Mouse (Mus musculus) thymus, postnatal 25 days (tissue): ENCODE measurements around the gene Cysltr2.

Experiments used
- DNase-seq: peaks from one replicate; pipeline ENCODE4 v3.0.0; 2022

Cysltr2 gene

GRCm38 (mm10) chr14:73048937-73049336 is at the start of gene Cysltr2:
TSS of gene Cysltr2 (minus strand) at chr14:73049114.
- DNase-seq: peak; percentile 31

DNA sequence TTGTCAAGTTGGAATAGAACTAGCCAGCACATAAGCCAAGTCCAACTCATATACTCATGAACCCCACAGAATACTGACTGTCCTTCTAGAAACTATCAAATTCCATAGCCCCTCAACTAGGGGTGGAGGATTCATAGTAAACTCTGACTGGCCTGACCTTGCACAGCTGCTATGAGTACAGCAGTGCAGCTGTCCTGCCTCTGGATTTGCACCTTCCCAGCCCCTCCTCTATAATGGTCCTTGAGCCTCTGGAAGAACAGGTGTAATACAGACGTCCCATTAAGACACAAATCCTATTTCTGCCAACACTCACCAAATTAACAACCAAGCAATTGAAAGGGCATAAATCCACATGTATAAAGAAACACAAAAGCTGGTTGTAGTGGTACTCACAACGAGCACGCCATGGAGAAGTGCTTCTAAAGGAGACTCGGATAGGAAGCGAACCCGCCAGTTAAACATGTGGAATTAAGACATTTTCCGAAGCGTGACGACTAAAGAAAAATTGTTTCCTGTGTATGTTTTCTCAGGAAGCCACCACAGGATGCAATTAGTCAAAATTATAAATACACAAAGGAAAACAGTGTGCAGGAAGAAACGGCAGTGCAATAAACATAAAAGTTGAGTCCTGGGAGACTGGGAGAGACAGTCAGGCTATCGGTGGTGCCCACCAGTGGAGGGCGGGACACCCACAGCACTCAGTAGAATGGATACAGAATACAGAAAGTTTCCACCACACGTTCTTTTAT is 46.1 kb upstream of the Cysltr2 start:
- DNase-seq: no peak

DNA sequence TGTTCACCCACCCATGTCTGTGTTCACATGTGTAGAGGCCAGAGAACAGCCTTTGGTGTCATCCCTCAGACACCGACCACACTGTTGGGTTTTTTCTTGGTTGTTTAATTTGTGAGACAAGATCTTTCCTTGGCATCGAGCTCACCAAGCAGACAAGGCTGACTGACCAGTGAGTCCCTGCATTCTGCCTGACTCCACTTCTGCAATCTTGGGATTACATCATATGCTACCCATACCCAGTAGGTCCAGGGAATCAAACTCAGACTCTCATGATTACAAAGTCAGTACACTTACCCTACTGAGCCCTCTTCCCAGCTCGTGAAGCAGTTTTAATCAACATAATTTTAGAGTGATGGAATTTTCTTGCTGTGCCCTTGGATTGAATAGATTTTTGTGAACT is 44.0 kb upstream of the Cysltr2 start:
- DNase-seq: no peak

GRCm38 (mm10) chr14:73088224-73088623 is 39.3 kb upstream of the Cysltr2 start:
- no peak for DNase-seq

GRCm38 (mm10) chr14:73087746-73088145 is 38.8 kb upstream of the Cysltr2 start:
- peak; percentile 42 for DNase-seq

GRCm38 (mm10) chr14:73087247-73087646 is 38.3 kb upstream of the Cysltr2 start:
- DNase-seq: no peak

DNA sequence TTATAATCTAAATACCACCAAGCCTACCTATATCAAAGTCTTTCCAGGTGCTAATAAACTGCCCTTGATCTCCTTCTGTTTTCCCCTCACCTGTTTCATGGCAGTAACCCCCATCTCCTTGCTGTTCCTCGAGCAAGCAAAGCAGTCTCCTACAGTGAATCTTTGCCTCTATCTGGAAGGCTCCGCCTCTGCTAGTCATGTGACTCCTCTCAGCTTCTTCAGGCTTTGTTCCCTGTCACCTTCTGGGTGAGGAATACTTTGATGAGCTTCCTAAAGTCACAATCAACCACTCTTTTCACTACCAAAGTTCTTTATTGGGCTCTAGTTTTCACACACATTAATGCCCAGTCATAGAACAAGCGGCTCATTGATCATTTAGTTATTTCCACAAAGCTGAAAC is 37.5 kb upstream of the Cysltr2 start:
- DNase-seq: no peak

DNA sequence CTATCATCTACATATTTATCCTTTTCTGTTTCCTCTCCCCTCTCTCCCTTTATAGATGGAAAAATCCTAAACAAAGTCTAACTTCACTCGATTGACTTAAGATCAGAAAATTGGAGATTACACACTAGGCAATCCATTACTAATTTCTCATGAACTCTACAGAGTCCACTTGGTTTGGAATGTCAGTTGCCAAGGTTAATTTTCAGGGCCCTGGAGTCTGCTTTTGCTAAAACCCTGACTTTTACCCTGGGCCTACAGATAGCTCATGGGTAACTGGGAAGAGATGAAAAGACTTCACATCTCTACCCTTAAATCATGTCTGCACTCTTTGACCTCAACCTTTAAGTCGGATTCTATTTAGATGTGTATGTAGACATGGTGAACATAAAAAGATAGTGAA is 34.6 kb upstream of the Cysltr2 start:
- DNase-seq: no peak

DNA sequence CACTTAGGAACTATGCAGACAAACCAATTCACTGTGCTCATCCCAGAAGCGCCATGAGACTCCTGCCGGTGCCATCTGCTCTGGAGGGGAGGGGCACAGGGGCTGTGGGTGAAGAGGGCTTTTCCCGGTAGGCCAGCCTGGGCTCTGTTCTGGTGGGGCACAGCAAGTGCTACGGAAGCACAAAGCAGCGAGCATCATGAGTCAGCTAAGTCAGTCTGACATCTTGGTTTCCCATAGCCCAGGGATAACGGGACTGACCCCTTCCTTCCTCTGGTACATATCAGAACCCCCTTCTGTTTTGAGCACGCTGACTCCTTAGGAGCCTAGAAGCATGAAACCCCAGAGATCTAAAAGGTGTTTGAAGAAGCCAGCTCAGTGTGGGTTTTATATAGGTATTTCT is 15.5 kb upstream of the Cysltr2 start:
- no peak for DNase-seq

GRCm38 (mm10) chr14:73058755-73059154 is 9.8 kb upstream of the Cysltr2 start:
- no peak for DNase-seq

DNA sequence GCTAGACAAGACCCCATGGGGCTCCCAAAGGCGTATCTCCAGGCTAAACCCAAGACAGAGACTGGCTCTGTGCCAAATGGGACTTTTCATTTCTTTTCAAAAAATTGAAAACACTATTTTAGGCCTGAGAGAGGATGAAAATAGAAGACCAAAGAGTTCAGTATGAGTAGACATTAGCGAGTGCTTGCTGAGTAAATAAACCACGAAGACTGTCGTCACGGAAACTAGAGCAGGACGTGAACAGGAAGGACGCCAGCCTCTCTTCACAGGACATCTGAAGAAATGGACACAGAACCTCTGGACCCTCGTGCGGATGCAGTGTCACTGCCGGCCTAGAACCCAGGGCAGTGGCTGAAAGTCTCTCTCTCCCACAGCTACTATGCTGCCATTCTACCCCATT is 8.8 kb upstream of the Cysltr2 start:
- DNase-seq: no peak

GRCm38 (mm10) chr14:73056813-73057212 is 7.9 kb upstream of the Cysltr2 start:
- DNase-seq: no peak

DNA sequence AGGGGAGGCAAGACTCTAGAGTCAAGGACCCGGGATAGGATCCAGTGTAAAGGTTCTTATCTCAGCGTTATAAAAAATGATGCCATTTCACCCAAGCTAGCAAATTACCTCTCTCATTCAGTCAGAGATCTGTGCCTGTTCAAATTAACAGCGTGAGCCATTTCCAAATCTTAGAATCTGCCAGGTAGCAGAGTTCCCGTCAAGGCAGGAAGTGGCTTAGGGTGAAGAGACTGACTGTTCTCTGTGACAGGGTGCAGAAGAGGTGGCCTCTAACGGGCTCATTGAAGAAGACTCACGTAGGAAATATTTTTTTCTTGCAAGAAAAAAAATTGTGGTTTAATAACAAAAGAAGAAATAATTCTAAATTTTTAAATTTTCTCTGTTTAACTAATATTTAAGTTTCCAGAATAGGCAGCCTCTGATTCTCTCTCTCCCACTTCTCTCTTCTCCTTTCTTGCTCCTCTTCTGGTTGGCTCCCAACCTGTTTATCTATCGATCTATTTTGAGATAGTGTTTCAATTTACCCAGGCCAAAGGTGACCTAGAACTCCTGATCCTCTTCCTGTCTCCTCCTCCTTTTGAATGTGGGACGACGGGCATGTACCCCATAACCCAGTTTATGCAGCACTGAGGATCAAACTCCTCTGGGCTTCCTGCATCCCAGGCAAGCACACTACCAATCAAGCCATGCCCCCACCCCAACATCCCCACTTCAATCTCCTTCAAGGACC is 3.5 kb downstream of the Cysltr2 start:
- peak; percentile 37 for DNase-seq

DNA sequence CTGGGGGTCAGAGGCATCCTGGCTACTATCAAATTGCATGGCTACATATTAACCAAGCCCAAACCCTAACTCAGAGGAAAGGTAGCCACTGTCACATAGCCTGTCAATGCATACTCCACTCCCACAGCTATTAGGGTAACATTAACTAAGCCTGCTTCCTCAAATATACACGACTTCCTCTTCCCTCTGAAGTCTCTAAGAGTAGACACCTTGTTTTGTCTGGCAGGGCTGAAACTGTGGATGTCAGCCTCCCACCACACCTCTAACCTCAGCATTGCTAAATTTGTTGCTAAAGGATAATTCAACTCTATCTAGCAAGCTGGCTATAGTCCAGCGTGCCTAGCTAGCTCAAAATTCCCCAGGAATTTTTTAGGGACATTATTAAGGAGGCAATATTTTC is 7.2 kb downstream of the Cysltr2 start:
- no peak for DNase-seq

DNA sequence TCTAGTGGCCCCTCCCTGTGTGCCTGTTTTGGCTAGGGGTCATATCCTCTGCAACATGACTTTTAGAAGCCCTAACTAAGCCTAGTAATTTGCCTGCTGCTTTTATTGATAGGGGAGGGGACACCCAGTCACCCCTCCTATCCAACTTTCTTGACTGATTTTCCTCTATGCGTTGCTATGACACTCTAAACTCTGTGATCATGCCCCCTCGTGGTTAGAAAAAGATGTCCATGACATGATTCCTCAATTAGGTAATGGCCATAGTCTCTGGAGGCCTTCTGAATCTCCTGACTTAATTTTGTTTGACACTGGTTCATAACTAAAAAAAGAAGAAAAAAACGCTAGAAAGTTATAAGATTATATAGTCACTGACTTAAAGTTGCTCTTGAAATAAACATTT is 15.6 kb downstream of the Cysltr2 start:
- no peak for DNase-seq

- DNase-seq: no peak
Measured at GRCm38 (mm10) chr14:73031218-73031617, 17.7 kb downstream of the Cysltr2 start.

DNA sequence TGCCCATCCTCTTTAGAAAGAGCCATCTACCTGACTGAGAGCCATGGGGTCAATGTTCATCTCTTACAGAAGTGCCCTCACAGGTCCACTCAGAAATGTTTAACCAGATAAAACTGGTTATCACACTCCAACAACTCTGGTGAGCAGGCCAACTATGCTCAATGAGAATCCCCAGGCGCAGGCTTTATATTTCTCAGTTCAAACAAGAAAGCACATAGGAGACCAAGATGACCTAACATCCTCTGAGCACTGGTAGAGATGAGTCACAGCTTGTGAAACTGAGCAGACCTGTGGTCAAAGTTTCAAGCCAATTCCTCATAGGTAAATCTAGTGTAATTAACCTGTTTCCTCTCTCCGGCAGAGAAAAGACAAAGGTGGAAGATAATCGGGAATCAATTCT is 31.6 kb downstream of the Cysltr2 start:
- no peak for DNase-seq

DNA sequence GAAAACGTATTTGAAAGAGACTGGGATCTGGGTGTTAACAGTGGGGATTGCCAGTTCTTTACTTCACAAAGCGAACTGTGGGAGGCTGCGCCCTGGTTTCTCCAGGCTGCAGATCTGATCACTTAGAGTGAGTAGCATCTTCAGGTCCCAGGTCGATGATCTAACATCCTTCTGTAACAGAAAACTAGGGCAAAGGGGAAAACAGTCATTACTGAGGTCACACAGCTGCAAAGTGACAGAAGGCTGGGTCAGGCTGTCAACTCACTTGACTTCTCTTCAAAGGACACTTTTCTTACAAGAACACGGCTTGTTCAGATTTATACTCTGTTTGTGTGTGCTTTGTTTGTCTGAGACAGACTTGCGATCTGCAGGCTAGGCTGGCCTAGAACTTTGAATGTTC is 33.5 kb downstream of the Cysltr2 start:
- peak; percentile 49 for DNase-seq

DNA sequence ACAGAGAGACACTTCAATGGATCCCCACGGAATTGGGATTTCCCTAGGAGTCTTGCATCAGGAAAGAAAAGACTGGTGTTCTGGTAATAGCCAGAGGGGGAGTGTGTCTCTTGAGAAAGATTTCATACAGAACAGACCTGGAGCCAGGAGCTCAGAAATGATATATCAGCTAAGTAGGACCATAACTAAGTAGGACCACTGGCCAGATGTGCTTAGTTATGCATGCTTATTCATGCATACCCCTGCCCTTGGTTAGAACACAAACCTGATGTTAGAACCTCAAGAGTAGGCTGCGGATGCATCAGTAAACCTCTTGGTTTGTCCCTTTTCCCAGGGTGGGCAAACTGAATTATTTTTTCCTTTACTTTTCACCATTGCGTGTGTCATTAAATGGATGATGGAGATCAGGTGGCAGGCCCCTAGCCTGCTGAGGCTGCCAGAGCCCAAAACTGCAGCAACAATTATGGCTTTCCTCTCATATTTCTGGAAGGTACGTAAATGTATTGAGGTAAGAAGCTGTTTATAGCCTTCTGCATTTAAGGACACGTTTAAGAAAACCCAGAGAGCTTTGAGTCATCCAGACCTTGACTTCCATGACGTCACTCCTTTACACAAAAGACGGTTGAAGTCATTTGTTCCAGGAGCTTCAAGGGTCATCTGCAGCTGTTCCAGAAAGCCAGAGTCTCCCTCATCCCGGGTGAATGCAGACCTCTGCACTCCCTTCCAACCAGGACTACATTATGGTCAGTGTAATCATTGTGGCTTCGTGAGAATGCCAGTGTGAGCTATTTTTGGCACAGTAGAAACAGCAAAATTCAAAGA is 35.0 kb downstream of the Cysltr2 start:
- no peak for DNase-seq

DNA sequence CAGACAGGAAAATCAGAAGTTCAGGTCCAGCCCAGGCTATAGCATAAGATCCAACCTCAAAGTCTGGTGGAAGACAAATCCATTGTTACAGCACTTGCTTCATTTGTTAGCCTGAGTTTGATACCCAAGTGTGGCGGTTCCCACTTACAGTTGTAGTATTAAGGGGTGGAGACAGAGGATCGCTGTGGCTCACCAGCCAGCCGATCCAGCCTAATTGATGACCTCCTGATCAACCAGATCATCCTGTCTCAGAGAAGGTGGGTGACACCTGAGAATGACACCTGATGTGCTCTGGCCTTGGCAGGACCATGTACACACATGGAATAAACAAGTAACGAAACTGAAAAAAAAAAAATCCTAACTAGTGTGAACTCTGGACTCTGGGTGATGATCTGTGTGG is 47.1 kb downstream of the Cysltr2 start:
- DNase-seq: no peak

- DNase-seq: peak; percentile 57
Measured at GRCm38 (mm10) chr14:73000325-73000724, 48.6 kb downstream of the Cysltr2 start.

DNA sequence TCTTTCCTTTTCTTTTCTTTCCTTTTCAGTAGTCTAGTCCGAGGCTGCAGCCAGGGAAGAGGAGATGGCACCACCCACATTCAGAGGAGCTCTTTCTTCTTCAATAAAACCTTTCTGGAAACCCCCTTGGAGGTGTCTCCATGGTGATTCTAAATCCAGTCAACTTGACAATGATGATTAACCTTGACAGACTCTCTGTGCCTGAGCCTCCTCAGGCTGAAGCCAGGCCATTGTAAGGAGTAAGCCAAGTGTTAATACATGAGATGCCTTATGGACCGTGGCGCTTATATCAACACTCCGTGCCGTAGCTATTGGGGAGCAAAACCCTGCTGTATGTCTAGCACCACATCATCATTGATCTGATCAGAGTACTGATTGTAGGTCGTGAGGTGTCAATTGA is 50.8 kb downstream of the Cysltr2 start:
- DNase-seq: no peak

- DNase-seq: no peak
Measured at GRCm38 (mm10) chr14:72986044-72986443, 62.9 kb downstream of the Cysltr2 start.

DNA sequence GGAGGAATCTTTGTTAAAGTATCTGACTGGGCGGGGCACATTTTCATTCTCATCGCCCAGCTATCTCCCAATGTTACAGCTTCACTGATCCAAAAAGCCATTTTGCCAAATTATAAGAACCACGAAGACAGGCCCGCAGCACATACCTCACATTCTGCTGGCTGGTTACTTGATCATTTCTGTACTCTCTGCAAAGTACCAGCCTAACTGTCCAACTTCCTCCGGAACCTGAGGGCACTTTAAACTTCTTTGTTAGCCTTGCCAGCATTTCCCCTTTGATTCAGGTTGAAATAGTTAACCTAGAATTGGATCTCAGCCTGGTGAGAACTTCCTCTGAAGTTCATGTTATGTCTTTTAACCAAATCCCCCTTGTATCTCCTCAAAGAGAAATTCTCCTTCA is 63.8 kb downstream of the Cysltr2 start:
- no peak for DNase-seq
